Mouse (Mus musculus) testis, adult 2 months (tissue): ENCODE data around the gene Sh3pxd2a.

Experiments used
- CTCF ChIP-seq: fragments of 200-500 bp; IDR thresholded peaks from 2 replicates; pipeline ENCODE4 v1.5.1; 2012; ENCODE audit warnings: low read depth, mild to moderate bottlenecking, inconsistent platforms, low read length, moderate library complexity; ENCODE audit not compliant: control insufficient read depth, insufficient read depth, insufficient replicate concordance
- POLR2A ChIP-seq: fragments of 200-500 bp; IDR thresholded peaks from 2 replicates; pipeline ENCODE4 v1.6.1; 2012; ENCODE audit warnings: low read depth, mild to moderate bottlenecking, inconsistent platforms, low read length, moderate library complexity; ENCODE audit not compliant: control insufficient read depth

- TF ChIP-seq CTCF (no peak), POLR2A (no peak)
Observed at GRCm38 (mm10) chr19:47453352-47453751, 10.8 kb downstream of the Sh3pxd2a start.
